Mouse (Mus musculus) E14TG2a.4 (cell line): Measurements from ENCODE around the gene Rras2.

Experiments
- CTCF ChIP-seq: conservative IDR thresholded peaks from 2 replicates; pipeline ENCODE4 v1.5.1; 2014; ENCODE audit warnings: low read length
- POU5F1 ChIP-seq: IDR thresholded peaks from 2 replicates; pipeline ENCODE4 v1.6.1; 2014; ENCODE audit warnings: low read length, borderline replicate concordance

GRCm38 (mm10) chr7:114081633-114082420 lies 35.8 kb downstream of the Rras2 start:
- TF ChIP-seq CTCF: no peak
- no peak for TF ChIP-seq POU5F1
